25 mouse cellular contexts compared by ENCODE assay signal in the genomic region with DNA sequence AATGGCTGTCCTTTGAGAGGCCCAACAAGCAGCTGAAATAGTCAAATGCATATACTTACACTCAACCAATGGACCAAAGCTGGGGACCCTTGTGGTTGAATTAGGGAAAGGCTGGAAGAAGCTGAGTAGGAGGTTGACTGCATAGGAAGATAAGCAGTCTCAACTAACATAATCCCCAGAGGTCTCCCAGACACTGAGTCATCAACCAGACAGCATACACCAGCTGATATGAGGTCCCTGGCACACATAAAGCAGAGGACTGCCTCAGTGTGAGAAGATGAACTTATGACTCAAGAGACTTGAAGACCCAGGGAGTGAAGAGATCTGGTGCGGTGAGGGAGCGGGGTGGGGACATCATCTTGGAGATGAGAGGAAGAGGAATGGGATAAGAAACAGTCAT.
A peak's percentile ranks its signal among the peaks of the same experiment; 100 is the strongest.
DNase-seq lines count a peak whose midpoint lies in the region; ATAC-seq and TF ChIP-seq lines count a peak whose summit lies in the region.
"Had no signal": no experiment of that assay in that cellular context is flagged by ENCODE, and none has a peak within 500 bp of the region (broad histone marks: within the 10 kb centered on the region; RNA-seq: fewer than 3 reads in every experiment).

No protein-coding gene starts in this region.

- no peak for TF ChIP-seq POLR2A in MEL (IDR thresholded peaks at IDR 0.05; ENCODE audit: control insufficient read depth in 1 of 2, insufficient read depth in 1 of 2, low read depth in 1 of 2, low read length in 2 of 2, poor library complexity in 1 of 2)

- no peaks in the 10 kb centered on the region for H3K27me3 ChIP-seq in lung, embryonic 14.5 days (ENCODE audit: insufficient read depth, low read length)
- H3K27me3 ChIP-seq in MEL (ENCODE audit: control insufficient read depth in 1 of 2, insufficient read depth in 2 of 2, low read length in 2 of 2) = no peaks in the 10 kb centered on the region
- no peaks in the 10 kb centered on the region for H3K27me3 ChIP-seq in heart, embryonic 11.5 days (ENCODE audit: control insufficient read depth, insufficient read depth, low read length)
- H3K27me3 ChIP-seq: CH12.LX, Patski had no signal

- peak; percentile 0 for DNase-seq in lung, embryonic 14.5 days
- DNase-seq in lung, postnatal 10 days = no peak
- DNase-seq in 416B (ENCODE audit: low read depth) = peak; percentile 72
- DNase-seq in MEL (ENCODE audit: low read depth, low spot score) = peak; percentile 93
- peak; percentile 56 for DNase-seq in MEL-GATA-1-ER (ENCODE audit: extremely low read depth, low read depth)
- no peak for DNase-seq in gastrocnemius, adult 18-20 months (ENCODE audit: low spot score)
- no peak for DNase-seq in urinary bladder, adult 18-20 months (ENCODE audit: low spot score in 2 of 2)
- DNase-seq: adrenal gland, adult 2 months; adrenal gland, adult 8-10 months; adrenal gland, postnatal 10 days; adrenal gland, postnatal 14 days; adrenal gland, postnatal 25 days; adrenal gland, postnatal 36 days; B cell, adult 2 months; cerebellum, adult 11 months; cerebellum, adult 11-12 months; cerebellum, adult 18-20 months; cerebellum, adult 2 months; cerebellum, adult 8-10 months had no signal

- no peak for ATAC-seq in lung, embryonic 14.5 days (ENCODE audit: insufficient read depth)
- no peak for ATAC-seq in heart, embryonic 11.5 days (replicated peaks; ENCODE audit: insufficient number of reproducible peaks, low FRiP score, low TSS enrichment)
- ATAC-seq: activated CD4-positive, CD25-positive, alpha-beta regulatory T cell, adult 4 months; CD4-positive, CD25-positive, alpha-beta regulatory T cell, adult 4 months; Patski had no signal

- TF ChIP-seq EP300 in MEL (IDR thresholded peaks at IDR 0.05; ENCODE audit: low read depth in 1 of 2, low read length in 2 of 2) = peak; percentile 84 to 86

- no peaks in the 10 kb centered on the region for H3K4me1 ChIP-seq in lung, embryonic 14.5 days (ENCODE audit: insufficient read depth)
- H3K4me1 ChIP-seq in MEL (ENCODE audit: control insufficient read depth in 1 of 2, insufficient read depth in 2 of 2, low read length in 2 of 2) = peaks cover 4 to 15% of the 10 kb centered on the region in 2 experiments
- H3K4me1 ChIP-seq in heart, embryonic 11.5 days (ENCODE audit: control insufficient read depth, insufficient read depth, low read length) = no peaks in the 10 kb centered on the region

- no peak for TF ChIP-seq RAD21 in MEL (IDR thresholded peaks at IDR 0.05; ENCODE audit: low read depth, low read length)

- no peaks in the 10 kb centered on the region for H3K9me3 ChIP-seq in lung, embryonic 14.5 days (ENCODE audit: low read depth, low read length)
- no peaks in the 10 kb centered on the region for H3K9me3 ChIP-seq in MEL (replicated peaks; ENCODE audit: insufficient read depth, low read length)
- no peaks in the 10 kb centered on the region for H3K9me3 ChIP-seq in heart, embryonic 11.5 days (replicated peaks; ENCODE audit: control insufficient read depth, low read length)
- H3K9me3 ChIP-seq: G1E had no signal

- no peak overlapping the region for H3K27ac ChIP-seq in lung, embryonic 14.5 days (ENCODE audit: low read depth)
- peak overlapping the region; percentile 55 for H3K27ac ChIP-seq in MEL (ENCODE audit: control insufficient read depth, low read depth, low read length)
- H3K27ac ChIP-seq in heart, embryonic 11.5 days (ENCODE audit: low read depth, low read length) = no peak overlapping the region

- no peaks in the 10 kb centered on the region for H3K79me2 ChIP-seq in MEL (ENCODE audit: control insufficient read depth, insufficient read depth, low read length, poor library complexity)

- WGBS in lung, embryonic 14.5 days = 87% methylated on average over 2 of the region's 2 CpGs
- WGBS in heart, embryonic 11.5 days (ENCODE audit: insufficient replicate concordance) = 83% methylated on average over 2 of the region's 2 CpGs

- H3K4me3 ChIP-seq in lung, embryonic 14.5 days (ENCODE audit: low read depth, low read length) = no peak overlapping the region
- no peak overlapping the region for H3K4me3 ChIP-seq in MEL (ENCODE audit: control insufficient read depth in 1 of 2, insufficient read depth in 1 of 2, low read depth in 2 of 2, low read length in 2 of 2)
- no peak overlapping the region for H3K4me3 ChIP-seq in heart, embryonic 11.5 days (ENCODE audit: low read depth, low read length)

- H3K36me3 ChIP-seq in lung, embryonic 14.5 days (ENCODE audit: insufficient read depth) = no peaks in the 10 kb centered on the region
- peaks cover 0 to 18% of the 10 kb centered on the region in 2 experiments; a peak in 2 of 4 replicates for H3K36me3 ChIP-seq in MEL (ENCODE audit: control insufficient read depth in 1 of 2, insufficient read depth in 2 of 2, low read length in 2 of 2)
- no peaks in the 10 kb centered on the region for H3K36me3 ChIP-seq in heart, embryonic 11.5 days (ENCODE audit: control insufficient read depth, insufficient read depth, low read length)
- H3K36me3 ChIP-seq: G1E had no signal

- no peak overlapping the region for H3K4me2 ChIP-seq in lung, embryonic 14.5 days
- H3K4me2 ChIP-seq in heart, embryonic 11.5 days = no peak overlapping the region

- TF ChIP-seq CTCF in lung, embryonic 14.5 days (IDR thresholded peaks at IDR 0.05; ENCODE audit: low read depth) = no peak
- TF ChIP-seq CTCF in MEL (IDR thresholded peaks at IDR 0.05 in 2 of 3, conservative IDR thresholded peaks at IDR 0.05 in 1 of 3; ENCODE audit: control insufficient read depth in 1 of 3, insufficient read depth in 1 of 3, low read depth in 2 of 3, low read length in 3 of 3, poor library complexity in 1 of 3, severe bottlenecking in 1 of 3) = peak in 1 of 3 experiments; percentile 12; a peak in 1 of 6 replicates

- H3K9ac ChIP-seq in lung, embryonic 14.5 days = no peak overlapping the region
- no peak overlapping the region for H3K9ac ChIP-seq in MEL (ENCODE audit: control insufficient read depth, low read depth, low read length, poor library complexity, severe bottlenecking)
- H3K9ac ChIP-seq in heart, embryonic 11.5 days (ENCODE audit: low read depth, low read length) = no peak overlapping the region

TF ChIP-seq in MEL, 35 proteins besides CTCF, POLR2A, EP300 and RAD21:
- TF ChIP-seq GABPA (IDR thresholded peaks at IDR 0.05; ENCODE audit: low read depth, low read length) (no peak), UBTF (IDR thresholded peaks at IDR 0.05; ENCODE audit: borderline replicate concordance, insufficient read depth, low read depth, low read length) (no peak), GATA1 (IDR thresholded peaks at IDR 0.05; ENCODE audit: low read depth, low read length) (peak; percentile 81), MAFK (IDR thresholded peaks at IDR 0.05; ENCODE audit: borderline replicate concordance, low read depth, low read length) (no peak), MEF2A (IDR thresholded peaks at IDR 0.05; ENCODE audit: extremely low read depth, insufficient replicate concordance, low read depth, low read length, poor library complexity, severe bottlenecking) (no peak), MYC (IDR thresholded peaks at IDR 0.05; ENCODE audit: low read depth, low read length) (no peak), KAT2A (conservative IDR thresholded peaks at IDR 0.05; ENCODE audit: low read depth, low read length) (no peak), MYB (IDR thresholded peaks at IDR 0.05; ENCODE audit: low read depth, low read length) (peak; percentile 48; the same call in 1 of the 2 replicates), NRF1 (IDR thresholded peaks at IDR 0.05; ENCODE audit: insufficient read depth, low read depth, low read length, poor library complexity, severe bottlenecking) (no peak), E2F4 (IDR thresholded peaks at IDR 0.05; ENCODE audit: borderline replicate concordance, low read depth, low read length) (no peak), ZKSCAN1 (IDR thresholded peaks at IDR 0.05; ENCODE audit: low read depth, low read length) (no peak), CHD1 (IDR thresholded peaks at IDR 0.05; ENCODE audit: low read depth, low read length) (no peak), ETS1 (IDR thresholded peaks at IDR 0.05; ENCODE audit: low read depth, low read length) (peak; percentile 96), ZMIZ1 (IDR thresholded peaks at IDR 0.05; ENCODE audit: low read depth, low read length) (no peak), MAZ (IDR thresholded peaks at IDR 0.05; ENCODE audit: low read depth, low read length) (no peak), MAX (IDR thresholded peaks at IDR 0.05; ENCODE audit: low read length) (no peak), RCOR1 (IDR thresholded peaks at IDR 0.05; ENCODE audit: low read depth, low read length) (peak; percentile 49), TAL1 (IDR thresholded peaks at IDR 0.05; ENCODE audit: low read length) (peak; percentile 38), POLR2AphosphoS5 (IDR thresholded peaks at IDR 0.05; ENCODE audit: borderline replicate concordance, low read depth, low read length) (no peak), POLR2AphosphoS2 (IDR thresholded peaks at IDR 0.05; ENCODE audit: low read length) (no peak), SMC3 (IDR thresholded peaks at IDR 0.05; ENCODE audit: low read depth, low read length) (0 out of 2 replicates have a peak, but pooled peaks have one; percentile 12), MXI1 (IDR thresholded peaks at IDR 0.05; ENCODE audit: low read depth, low read length) (no peak), TCF12 (IDR thresholded peaks at IDR 0.05; ENCODE audit: low read depth, low read length) (peak; percentile 63; the same call in 1 of the 2 replicates), TBP (IDR thresholded peaks at IDR 0.05; ENCODE audit: low read depth, low read length) (no peak), SIN3A (IDR thresholded peaks at IDR 0.05; ENCODE audit: low read length) (0 out of 2 replicates have a peak, but pooled peaks have one; percentile 4), BHLHE40 (IDR thresholded peaks at IDR 0.05; ENCODE audit: borderline replicate concordance, low read depth, low read length) (0 out of 2 replicates have a peak, but pooled peaks have one; percentile 18), NELFE (IDR thresholded peaks at IDR 0.05; ENCODE audit: low read depth, low read length) (no peak), HCFC1 (IDR thresholded peaks at IDR 0.05; ENCODE audit: low read depth, low read length) (no peak), ZNF384 (IDR thresholded peaks at IDR 0.05; ENCODE audit: low read depth, low read length) (no peak), USF1 (IDR thresholded peaks at IDR 0.05; ENCODE audit: low read depth, low read length) (no peak), USF2 (IDR thresholded peaks at IDR 0.05; ENCODE audit: borderline replicate concordance in 1 of 2, insufficient read depth in 1 of 2, low read depth in 1 of 2, low read length in 2 of 2) (no peak), ELF1 (IDR thresholded peaks at IDR 0.05; ENCODE audit: low read depth, low read length) (no peak), ZC3H11A (IDR thresholded peaks at IDR 0.05; ENCODE audit: low read depth, low read length) (no peak), JUND (IDR thresholded peaks at IDR 0.05; ENCODE audit: low read depth, low read length) (peak; percentile 85), CHD2 (IDR thresholded peaks at IDR 0.05; ENCODE audit: low read length) (no peak)

Comparison
In these comparisons a context has a peak if more than half of its experiments do, and no peak if none do; other contexts are left out.
1. DNase-seq: peak in lung, embryonic 14.5 days (single experiment), 416B (single experiment), MEL (single experiment) and MEL-GATA-1-ER (single experiment); none in lung, postnatal 10 days (single experiment), gastrocnemius, adult 18-20 months (single experiment) and urinary bladder, adult 18-20 months (0 of 2).